Mouse (Mus musculus) liver, embryonic 14.5 days (tissue): ENCODE measurements around the gene Ptpn12. TPM values are rescaled to one million over a fixed set of nuclear protein-coding genes. Genes with fewer than 3 reads are reported as not detected.

ENCODE experiments used
- ATAC-seq: fragments of 200-750 bp; cut with Nextera tagmentation; 2 replicates; pipeline ENCODE4 v1.8.0; 2017; ENCODE audit warnings: moderate number of reproducible peaks, mild to moderate bottlenecking, moderate library complexity; ENCODE audit not compliant: insufficient read depth
- DNase-seq, 3 experiments: peaks; one replicate each; pipeline ENCODE4 v3.0.0-alpha.2; 2012 to 2013; ENCODE audit warnings: low read depth in 3 of 3, low spot score in 3 of 3
- H3K27ac ChIP-seq: fragments of 300-500 bp; sonication (generic); 2 replicates; pipeline ENCODE4 v1.5.1; 2014; ENCODE audit warnings: moderate library complexity, mild to moderate bottlenecking, control low read depth, inconsistent platforms
- H3K27me3 ChIP-seq: fragments of 300-500 bp; sonication (generic); 2 replicates; pipeline ENCODE4 v1.6.1; 2014; ENCODE audit warnings: mild to moderate bottlenecking, low read length, moderate library complexity; ENCODE audit not compliant: control insufficient read depth, insufficient read depth
- H3K36me3 ChIP-seq: fragments of 300-500 bp; sonication (generic); replicated peaks from 2 replicates; pipeline ENCODE4 v1.6.1; 2014; ENCODE audit warnings: low read depth; ENCODE audit not compliant: control insufficient read depth, insufficient read depth
- H3K4me1 ChIP-seq, 2 experiments: fragments of 200-500 bp in 1 of 2; fragments of 300-500 bp in 1 of 2; sonication (generic) in 1 of 2; replicated peaks; 2 replicates each; pipeline ENCODE4 v1.6.1; 2012 to 2014; ENCODE audit warnings: antibody characterized with exemption in 1 of 2, inconsistent platforms in 1 of 2, low read length in 1 of 2; ENCODE audit not compliant: control insufficient read depth in 2 of 2, insufficient read depth in 2 of 2
- H3K4me2 ChIP-seq: fragments of 300-500 bp; sonication (generic); 2 replicates; pipeline ENCODE4 v1.6.1; 2014; ENCODE audit warnings: low read depth, mild to moderate bottlenecking, control low read depth, moderate library complexity
- H3K4me3 ChIP-seq, 2 experiments: fragments of 200-500 bp in 1 of 2; fragments of 300-500 bp in 1 of 2; sonication (generic) in 1 of 2; 2 replicates each; pipeline ENCODE4 v1.5.1; 2012 to 2014; ENCODE audit warnings: low read depth in 2 of 2, low read length in 2 of 2, mild to moderate bottlenecking in 2 of 2, control low read depth in 1 of 2, inconsistent platforms in 1 of 2, moderate library complexity in 1 of 2; ENCODE audit not compliant: insufficient read depth in 1 of 2
- H3K9ac ChIP-seq: fragments of 300-500 bp; sonication (generic); replicated peaks from 2 replicates; pipeline ENCODE4 v1.6.1; 2014; ENCODE audit warnings: mild to moderate bottlenecking, control low read depth, moderate library complexity
- H3K9me3 ChIP-seq: fragments of 300-500 bp; sonication (generic); 2 replicates; pipeline ENCODE4 v1.6.1; 2016; ENCODE audit warnings: low read length, mixed read lengths; ENCODE audit not compliant: control insufficient read depth
- CTCF ChIP-seq: IDR thresholded peaks from 2 replicates; pipeline ENCODE4 v1.5.1; 2016; ENCODE audit warnings: antibody characterized with exemption, low read depth, control low read depth
- EP300 ChIP-seq: IDR thresholded peaks from 2 replicates; pipeline ENCODE4 v1.6.1; 2016; ENCODE audit warnings: antibody characterized with exemption, low read depth
- WGBS: fragments of 180-500 bp; shearing (Covaris S2); extraction: QIAGEN DNeasy Blood & Tissue Kit; methylation state at CpG from one replicate; pipeline ENCODE4 v1.1.7; 2014; ENCODE audit not compliant: insufficient replicate concordance; 5-methylcytosine and 5-hydroxymethylcytosine counted together
- polyA plus RNA-seq, 2 experiments: library from polyadenylated mRNA; depleted of rRNA in 1 of 2; stranded (reverse) in 1 of 2; unstranded in 1 of 2; fragments of >200 nt; fragmentation: Nextera tagmentation in 1 of 2; extraction: Ambion mirVana in 1 of 2; gene quantifications; 2 replicates each; pipeline versions ENCODE4 v1.2.1 to v1.2.3; 2012 to 2014

Ptpn12 gene
- polyA plus RNA-seq, 2 experiments: 14.4 to 18.6 TPM

DNA sequence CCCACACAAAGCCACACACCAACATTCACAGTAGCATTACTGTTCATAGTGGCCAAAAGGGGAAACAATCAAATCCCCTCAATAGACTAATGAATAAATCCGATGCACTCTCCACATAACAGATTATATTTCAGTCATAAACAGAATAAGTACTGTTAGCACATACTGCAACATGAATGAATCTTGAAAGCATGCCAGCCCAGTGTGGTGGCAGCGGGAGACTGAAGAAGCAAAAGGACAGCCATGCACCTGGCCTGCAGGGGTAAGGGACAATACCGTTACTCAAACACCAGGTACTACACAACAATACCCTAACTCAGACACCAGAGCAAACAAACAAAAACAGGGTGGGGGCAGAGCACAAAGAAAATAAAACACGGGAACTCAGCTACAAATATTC, 6.7 kb downstream of the Ptpn12 start:
- ATAC-seq (no peak), DNase-seq (no peak)
- TF ChIP-seq EP300: no peak
- no peak for TF ChIP-seq CTCF
- Histone ChIP-seq H3K4me3 (no peak overlapping the region), H3K36me3 (no peaks in the 10 kb centered on the region), H3K4me1 (peaks cover 59 to 61% of the 10 kb centered on the region in 2 experiments), H3K9me3 (no peaks in the 10 kb centered on the region), H3K9ac (no peak overlapping the region), H3K27me3 (no peaks in the 10 kb centered on the region), H3K27ac (no peak overlapping the region), H3K4me2 (no peak overlapping the region)
- WGBS: 81% methylated on average over 4 of the region's 4 CpGs

DNA sequence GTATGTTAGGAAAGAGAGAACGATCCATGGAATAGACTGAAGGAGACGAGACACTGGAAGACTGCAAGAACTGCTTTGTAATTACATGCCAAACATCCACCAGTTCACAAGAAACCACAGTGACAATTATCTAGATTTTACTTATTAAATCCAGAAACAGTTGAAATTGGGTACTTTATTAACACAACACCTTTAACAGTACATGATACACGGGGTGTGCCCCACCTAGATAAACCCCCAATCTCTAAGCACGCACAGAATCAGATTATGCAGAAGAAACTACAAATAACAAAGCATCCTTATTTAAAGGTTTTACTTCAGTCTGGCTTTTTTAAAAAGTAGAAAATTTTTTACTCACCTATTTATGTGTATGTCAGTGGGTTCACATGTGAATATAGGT, 8.6 kb downstream of the Ptpn12 start:
- Histone ChIP-seq H3K27ac (no peak overlapping the region; the same call in 1 of the 2 replicates), H3K36me3 (no peaks in the 10 kb centered on the region), H3K4me3 (no peak overlapping the region), H3K9ac (no peak overlapping the region), H3K27me3 (no peaks in the 10 kb centered on the region), H3K4me2 (peak overlapping the region; percentile 39; the same call in 1 of the 2 replicates), H3K9me3 (no peaks in the 10 kb centered on the region), H3K4me1 (peaks cover 51 to 62% of the 10 kb centered on the region in 2 experiments)
- DNase-seq: no peak
- WGBS: 33% methylated on average over 4 of the region's 4 CpGs
- ATAC-seq: no peak
- TF ChIP-seq CTCF: no peak
- TF ChIP-seq EP300: no peak

DNA sequence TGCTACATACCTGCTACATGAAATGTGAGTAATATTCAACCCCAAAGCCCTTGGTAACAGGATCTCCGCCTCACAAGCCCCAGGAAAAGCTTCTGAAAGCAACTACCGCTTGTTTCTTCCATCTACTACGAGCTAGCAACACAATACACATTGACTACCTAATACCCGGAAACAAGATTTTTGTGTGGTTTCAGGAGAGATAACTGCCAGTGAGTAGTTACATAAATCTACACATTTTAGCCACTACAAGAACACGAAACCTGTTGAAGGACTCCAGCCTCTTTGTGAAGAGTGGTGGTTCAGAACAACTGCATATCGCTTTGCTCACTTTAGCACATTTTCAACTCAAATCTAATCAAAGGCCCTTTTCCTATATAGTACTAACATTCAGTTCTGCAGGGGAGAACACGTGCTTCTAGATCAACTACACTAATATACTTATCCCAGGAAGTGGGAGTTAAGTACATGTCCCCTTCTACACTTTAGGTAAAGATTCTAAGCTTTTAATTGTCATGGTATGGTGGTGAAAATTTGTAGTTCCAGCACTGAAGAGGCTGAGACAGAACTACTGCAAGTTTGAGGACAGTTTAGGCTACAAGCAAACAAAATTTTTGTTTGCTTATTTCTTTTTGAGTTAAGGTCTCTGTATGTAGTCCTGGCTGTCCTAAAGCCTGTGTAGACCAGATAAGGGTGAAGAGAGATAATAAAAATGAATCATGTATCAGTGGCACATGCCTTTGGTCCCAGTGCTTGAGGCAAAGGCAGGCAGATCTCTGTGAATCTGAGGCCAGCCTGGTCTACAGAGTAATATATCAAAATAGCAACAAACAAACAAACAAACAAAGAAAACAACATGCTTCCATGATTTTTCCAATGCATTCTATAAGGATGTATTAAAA, 9.3 kb downstream of the Ptpn12 start:
- ATAC-seq (peak; percentile 43; the same call in 1 of the 2 replicates), DNase-seq (no peak)
- peak overlapping the region; percentile 42 for H3K27ac ChIP-seq
- WGBS: 15% methylated on average over 7 of the region's 7 CpGs
- peak overlapping the region; percentile 39 for H3K4me2 ChIP-seq
- H3K4me3 ChIP-seq: no peak overlapping the region
- H3K4me1 ChIP-seq: peaks cover 45 to 56% of the 10 kb centered on the region in 2 experiments
- H3K36me3 ChIP-seq: no peaks in the 10 kb centered on the region
- no peaks in the 10 kb centered on the region for H3K9me3 ChIP-seq
- TF ChIP-seq CTCF (no peak), EP300 (0 out of 2 replicates have a peak, but pooled peaks have one; percentile 26)
- no peaks in the 10 kb centered on the region for H3K27me3 ChIP-seq
- peak overlapping the region; percentile 37 for H3K9ac ChIP-seq

DNA sequence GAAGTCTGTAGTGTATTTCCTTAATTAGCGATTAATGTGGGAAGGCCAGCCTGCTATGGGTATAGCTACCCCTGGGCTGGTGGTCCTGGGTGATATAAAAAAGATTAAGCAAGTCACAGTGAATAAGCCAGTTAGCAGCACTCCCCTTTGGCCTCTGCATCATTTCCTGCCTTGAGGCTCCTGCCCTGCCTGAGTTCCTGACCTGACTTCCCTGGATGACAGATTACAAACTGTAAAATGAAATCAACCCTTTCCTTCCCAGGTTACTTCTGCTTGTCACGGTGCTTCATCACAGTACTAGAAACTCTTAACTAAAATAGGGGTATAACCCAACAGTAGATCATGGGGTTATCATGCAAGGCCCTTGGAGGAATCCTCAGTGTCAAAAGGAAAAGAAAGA, 10.2 kb downstream of the Ptpn12 start:
- DNase-seq (no peak), ATAC-seq (no peak)
- no peak overlapping the region for H3K4me3 ChIP-seq
- no peaks in the 10 kb centered on the region for H3K9me3 ChIP-seq
- peaks cover 36 to 47% of the 10 kb centered on the region in 2 experiments for H3K4me1 ChIP-seq
- no peak overlapping the region; the same call in 1 of the 2 replicates for H3K9ac ChIP-seq
- no peak overlapping the region; the same call in 1 of the 2 replicates for H3K4me2 ChIP-seq
- no peaks in the 10 kb centered on the region for H3K27me3 ChIP-seq
- WGBS: 39% methylated on average over 2 of the region's 2 CpGs
- no peak overlapping the region for H3K27ac ChIP-seq
- TF ChIP-seq CTCF (no peak), EP300 (no peak)
- no peaks in the 10 kb centered on the region for H3K36me3 ChIP-seq

DNA sequence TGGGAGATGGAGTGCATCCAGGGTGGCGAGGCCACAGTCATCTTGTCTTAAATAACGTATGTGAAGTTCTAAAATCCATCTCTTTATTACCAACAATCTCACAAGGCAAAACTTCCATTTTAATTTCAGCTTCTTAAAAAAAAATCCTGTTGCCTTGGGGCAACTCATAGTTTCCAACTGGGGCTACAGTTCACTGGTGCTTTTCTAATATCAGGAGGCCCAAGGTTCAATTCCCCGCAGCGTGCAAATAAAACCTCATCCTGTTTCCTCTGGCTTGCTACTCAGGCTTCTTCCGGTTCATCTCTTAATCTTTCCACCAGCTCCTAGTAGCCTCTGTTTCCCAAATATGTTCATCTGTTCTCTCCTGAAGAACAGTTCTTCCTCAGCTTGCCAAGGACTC, 17.6 kb downstream of the Ptpn12 start:
- H3K9ac ChIP-seq: no peak overlapping the region
- ATAC-seq (no peak), DNase-seq (no peak)
- 60% methylated on average over 5 of the region's 5 CpGs for WGBS
- H3K36me3 ChIP-seq: no peaks in the 10 kb centered on the region
- H3K27ac ChIP-seq: no peak overlapping the region
- TF ChIP-seq CTCF: no peak
- no peak for TF ChIP-seq EP300
- no peak overlapping the region for H3K4me3 ChIP-seq
- no peaks in the 10 kb centered on the region for H3K27me3 ChIP-seq
- peaks cover 0 to 7% of the 10 kb centered on the region in 2 experiments for H3K4me1 ChIP-seq
- no peak overlapping the region for H3K4me2 ChIP-seq
- no peaks in the 10 kb centered on the region for H3K9me3 ChIP-seq
